Mouse (Mus musculus): ENCODE data around the gene Astn1. TPM values are rescaled to one million over a fixed set of nuclear protein-coding genes. Genes with fewer than 3 reads are reported as not detected.

The Astn1 gene
- polyA plus RNA-seq, 1 experiment = 0.02 TPM

DNA sequence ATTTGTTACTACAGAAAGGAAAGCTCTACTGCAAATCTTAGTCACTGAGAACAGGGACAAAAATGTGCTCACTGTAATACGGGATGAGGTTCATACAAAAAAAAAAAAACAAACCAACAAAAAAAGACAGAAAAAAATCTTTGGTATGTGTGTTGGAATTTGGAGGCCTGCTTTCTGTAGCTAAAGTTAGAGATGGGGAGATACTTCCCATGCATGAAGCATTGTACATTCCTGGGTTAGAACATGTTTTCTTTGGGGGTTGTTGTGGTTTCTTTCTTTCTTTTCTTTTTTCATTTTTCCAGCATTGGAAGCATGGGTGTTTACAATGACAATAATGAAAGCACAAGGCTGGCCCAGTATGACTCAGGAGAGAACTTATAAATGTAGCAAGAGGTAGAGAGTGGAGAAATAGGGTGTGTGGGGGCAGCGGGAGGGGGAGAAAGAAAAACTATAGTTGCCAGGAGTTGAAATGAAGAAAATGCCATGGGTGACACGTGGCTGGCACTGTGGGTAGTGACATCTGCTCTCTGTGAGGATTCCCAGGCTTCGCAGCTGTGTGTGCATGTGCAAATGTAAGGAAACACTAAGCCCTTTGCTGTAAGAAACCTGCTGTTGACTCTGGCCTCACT is 370.9 kb downstream of the Astn1 start:
- Histone ChIP-seq H3K27ac (ENCODE audit: insufficient read depth, low read length) (no peak overlapping the region), H3K4me3 (ENCODE audit: extremely low read depth, insufficient read depth, insufficient read length) (no peak overlapping the region), H3K27me3 (ENCODE audit: control insufficient read depth, insufficient read depth, low read length) (no peaks in the 10 kb centered on the region), H3K4me1 (ENCODE audit: control insufficient read depth, insufficient read depth, insufficient read length) (no peaks in the 10 kb centered on the region), H3K36me3 (ENCODE audit: control insufficient read depth, insufficient read depth, low read length) (no peaks in the 10 kb centered on the region)
- 66% methylated on average over 4 of the region's 4 CpGs for WGBS
- no peak for TF ChIP-seq CTCF (IDR thresholded peaks at IDR 0.05; ENCODE audit: extremely low read depth, insufficient read depth, insufficient read length, insufficient replicate concordance)
- TF ChIP-seq POLR2A (IDR thresholded peaks at IDR 0.05; ENCODE audit: low read depth, low read length) = no peak
- DNase-seq (ENCODE audit: low read depth in 1 of 2, low spot score in 2 of 2) = no peak

DNA sequence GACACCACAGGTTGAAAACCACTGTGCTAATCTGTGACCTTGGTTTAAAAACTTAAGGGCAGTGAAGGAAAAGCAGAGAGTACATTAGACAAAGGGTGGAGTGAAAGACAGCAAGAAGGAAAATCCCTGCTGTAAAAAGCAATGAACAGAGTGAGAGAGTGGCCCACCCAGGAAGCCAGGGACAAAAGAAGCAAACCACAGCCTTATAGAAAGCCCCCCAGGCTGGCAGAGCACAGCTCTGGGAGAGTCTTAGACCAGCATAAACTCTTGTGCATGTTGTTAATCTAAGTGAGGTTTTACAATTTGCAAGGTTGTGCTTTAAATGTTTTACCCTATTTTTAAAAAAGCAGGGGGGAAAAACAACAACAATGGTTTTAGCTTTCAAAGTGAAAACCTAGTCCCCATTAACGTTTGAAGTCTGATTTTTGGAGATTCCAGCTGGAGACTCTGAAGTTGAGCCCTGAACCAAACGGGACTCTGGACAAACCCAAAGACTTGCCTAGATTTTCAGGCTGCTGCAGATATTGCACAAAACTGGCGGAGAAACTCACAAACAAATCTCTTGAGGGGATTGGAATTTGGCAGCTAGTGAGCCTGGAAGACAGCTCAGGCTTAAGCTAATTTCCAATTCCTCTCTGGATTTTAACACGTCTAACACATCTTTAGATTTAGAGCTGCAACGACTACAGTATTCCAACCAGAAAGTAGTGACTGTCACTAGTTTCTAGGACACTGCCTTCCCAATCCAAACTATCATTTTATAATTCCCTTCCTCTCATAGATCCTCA is 377.3 kb downstream of the Astn1 start:
- DNase-seq (ENCODE audit: low read depth in 1 of 2, low spot score in 2 of 2) = no peak
- 60% methylated on average over 5 of the region's 5 CpGs for WGBS

DNA sequence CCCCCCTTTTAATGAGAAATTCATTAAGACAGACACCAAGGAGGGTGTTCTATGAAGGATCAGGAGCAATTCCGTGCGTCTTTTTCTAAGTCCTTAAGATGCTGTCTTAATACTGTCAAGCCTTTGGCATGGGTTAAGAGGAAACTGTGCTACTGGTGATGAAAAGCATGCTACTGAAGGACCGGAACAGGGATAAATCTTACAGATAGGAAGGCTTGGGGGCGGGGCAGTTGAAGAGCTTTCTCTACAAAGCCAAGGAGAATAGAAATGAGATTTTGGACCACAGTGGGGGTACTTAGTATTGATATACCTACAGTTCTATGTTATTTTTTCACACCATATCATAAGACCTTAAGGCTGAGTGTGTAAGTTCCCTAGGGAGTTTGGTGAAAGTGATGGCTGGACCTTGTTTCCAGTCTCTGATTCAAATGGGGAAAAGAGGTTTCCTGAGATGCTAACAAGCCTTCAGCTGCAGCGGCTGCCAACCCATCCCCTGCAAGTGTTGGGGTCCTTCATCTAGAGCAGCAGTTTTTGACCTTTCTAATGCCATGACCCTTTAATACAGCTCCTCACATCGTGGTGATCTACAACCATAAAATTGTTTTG is 378.2 kb downstream of the Astn1 start:
- DNase-seq (ENCODE audit: low read depth in 1 of 2, low spot score in 2 of 2) = no peak
- no peak overlapping the region for H3K4me3 ChIP-seq (ENCODE audit: extremely low read depth, insufficient read depth, insufficient read length)
- no peak overlapping the region for H3K27ac ChIP-seq (ENCODE audit: insufficient read depth, low read length)
- TF ChIP-seq CTCF (IDR thresholded peaks at IDR 0.05; ENCODE audit: extremely low read depth, insufficient read depth, insufficient read length, insufficient replicate concordance) = no peak
- no peak for TF ChIP-seq POLR2A (IDR thresholded peaks at IDR 0.05; ENCODE audit: low read depth, low read length)
- WGBS = 78% methylated on average over 6 of the region's 6 CpGs
- no peaks in the 10 kb centered on the region for H3K27me3 ChIP-seq (ENCODE audit: control insufficient read depth, insufficient read depth, low read length)
- no peaks in the 10 kb centered on the region for H3K4me1 ChIP-seq (ENCODE audit: control insufficient read depth, insufficient read depth, insufficient read length)
- H3K36me3 ChIP-seq (ENCODE audit: control insufficient read depth, insufficient read depth, low read length) = no peaks in the 10 kb centered on the region

More for the DNA sequence above, 377.3 kb downstream of the Astn1 start:
- H3K4me1 ChIP-seq (ENCODE audit: control insufficient read depth, insufficient read depth, insufficient read length) = no peaks in the 10 kb centered on the region
- H3K27ac ChIP-seq (ENCODE audit: insufficient read depth, low read length) = no peak overlapping the region
- TF ChIP-seq CTCF (IDR thresholded peaks at IDR 0.05; ENCODE audit: extremely low read depth, insufficient read depth, insufficient read length, insufficient replicate concordance) (no peak), POLR2A (IDR thresholded peaks at IDR 0.05; ENCODE audit: low read depth, low read length) (no peak)
- no peak overlapping the region for H3K4me3 ChIP-seq (ENCODE audit: extremely low read depth, insufficient read depth, insufficient read length)
- no peaks in the 10 kb centered on the region for H3K27me3 ChIP-seq (ENCODE audit: control insufficient read depth, insufficient read depth, low read length)
- H3K36me3 ChIP-seq (ENCODE audit: control insufficient read depth, insufficient read depth, low read length) = no peaks in the 10 kb centered on the region

DNA sequence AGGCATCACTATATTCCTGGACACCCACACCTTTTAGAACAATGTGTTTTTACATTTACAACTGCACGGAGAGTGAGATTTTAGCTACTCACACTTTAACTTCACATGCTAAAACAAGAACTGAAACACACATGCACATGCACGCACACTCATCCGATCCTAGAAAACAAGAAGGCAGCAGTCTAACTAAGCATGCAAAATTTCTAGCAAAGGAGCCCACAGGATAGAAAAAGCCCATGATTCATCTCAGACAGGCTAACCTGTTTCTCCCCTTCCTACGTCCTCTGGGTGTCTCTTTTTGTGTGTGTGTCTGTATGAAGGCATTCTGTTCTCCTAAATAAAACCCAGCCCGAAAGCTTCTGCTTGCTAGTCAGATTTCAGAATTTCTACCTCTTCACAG is 378.9 kb downstream of the Astn1 start:
- TF ChIP-seq POLR2A (IDR thresholded peaks at IDR 0.05; ENCODE audit: low read depth, low read length) (no peak), CTCF (IDR thresholded peaks at IDR 0.05; ENCODE audit: extremely low read depth, insufficient read depth, insufficient read length, insufficient replicate concordance) (no peak)
- Histone ChIP-seq H3K36me3 (ENCODE audit: control insufficient read depth, insufficient read depth, low read length) (no peaks in the 10 kb centered on the region), H3K27ac (ENCODE audit: insufficient read depth, low read length) (no peak overlapping the region), H3K4me3 (ENCODE audit: extremely low read depth, insufficient read depth, insufficient read length) (no peak overlapping the region), H3K4me1 (ENCODE audit: control insufficient read depth, insufficient read depth, insufficient read length) (no peaks in the 10 kb centered on the region), H3K27me3 (ENCODE audit: control insufficient read depth, insufficient read depth, low read length) (no peaks in the 10 kb centered on the region)
- DNase-seq (ENCODE audit: low read depth in 1 of 2, low spot score in 2 of 2) = no peak
- 81% methylated on average over 5 of the region's 5 CpGs for WGBS

Other genes with a start within 250 kb of the Astn1 start
- gene Brinp2, start 5.9 kb upstream of the Astn1 start, polyA plus RNA-seq (2012; rRNA removed) = 0.13 and 0.27 TPM in 2 replicates

Data from spleen, adult 2 months (tissue).